Mouse (Mus musculus): ENCODE data around the gene 2810021J22Rik. TPM values are rescaled to one million over a fixed set of nuclear protein-coding genes. Genes with fewer than 3 reads are reported as not detected.

Gene 2810021J22Rik
- polyA plus RNA-seq, 1 experiment from 2014 or later = 10.8 TPM

DNA sequence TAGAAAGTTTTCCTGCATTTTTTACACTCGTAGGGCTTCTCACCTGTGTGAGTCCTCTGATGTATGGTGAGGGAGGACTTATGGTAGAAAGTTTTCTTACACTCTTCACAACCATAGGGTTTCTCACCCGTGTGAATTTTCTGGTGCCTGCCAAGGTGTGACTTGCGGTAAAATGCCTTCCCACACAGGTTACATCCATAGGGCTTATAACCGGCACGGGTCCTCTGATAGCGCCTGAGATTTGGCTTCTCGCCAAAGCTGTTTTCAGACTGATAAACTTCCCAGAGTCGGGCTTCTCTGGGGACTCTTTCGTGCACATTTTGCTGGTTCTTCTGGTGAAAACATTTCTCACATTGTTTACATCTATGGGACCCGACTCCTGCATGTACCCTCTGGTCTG is 23.5 kb downstream of the 2810021J22Rik start:
- DNase-seq (ENCODE audit: low spot score) = no peak
- H3K9me3 ChIP-seq = no peaks in the 10 kb centered on the region
- H3K27ac ChIP-seq (replicated peaks) = no peak overlapping the region
- no peaks in the 10 kb centered on the region for H3K4me1 ChIP-seq
- H3K4me3 ChIP-seq = no peak overlapping the region
- H3K27me3 ChIP-seq (replicated peaks; ENCODE audit: low read depth, poor library complexity, severe bottlenecking) = no peaks in the 10 kb centered on the region
- 96% methylated on average over 10 of the region's 10 CpGs for WGBS
- peaks cover 70% of the 10 kb centered on the region for H3K36me3 ChIP-seq (replicated peaks)

DNA sequence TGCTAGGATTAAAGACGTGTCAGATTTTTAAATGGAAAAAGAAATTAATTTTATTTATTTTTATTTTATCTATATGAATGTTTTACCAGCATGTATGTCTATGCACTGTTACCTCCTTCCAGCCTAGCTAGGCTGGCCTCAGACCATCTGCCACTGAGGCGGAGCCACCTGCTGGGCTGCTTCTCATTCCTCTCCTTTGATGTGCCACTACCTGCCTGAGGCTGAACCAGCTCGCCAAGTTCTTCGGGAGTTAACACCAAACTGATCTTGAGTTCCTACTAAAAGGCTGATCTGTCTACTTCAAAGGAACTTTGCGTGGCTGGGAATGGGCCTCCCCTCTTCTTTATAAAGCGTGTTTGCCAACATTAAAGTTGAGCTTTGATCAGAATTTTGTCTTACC is 27.4 kb downstream of the 2810021J22Rik start:
- peak; percentile 27 for DNase-seq (ENCODE audit: low spot score)
- 68% methylated on average over 6 of the region's 6 CpGs for WGBS
- no peak overlapping the region for H3K27ac ChIP-seq (replicated peaks)
- peaks cover 95% of the 10 kb centered on the region for H3K36me3 ChIP-seq (replicated peaks)
- no peaks in the 10 kb centered on the region for H3K4me1 ChIP-seq
- no peaks in the 10 kb centered on the region for H3K9me3 ChIP-seq
- H3K27me3 ChIP-seq (replicated peaks; ENCODE audit: low read depth, poor library complexity, severe bottlenecking) = no peaks in the 10 kb centered on the region
- H3K4me3 ChIP-seq = no peak overlapping the region

DNA sequence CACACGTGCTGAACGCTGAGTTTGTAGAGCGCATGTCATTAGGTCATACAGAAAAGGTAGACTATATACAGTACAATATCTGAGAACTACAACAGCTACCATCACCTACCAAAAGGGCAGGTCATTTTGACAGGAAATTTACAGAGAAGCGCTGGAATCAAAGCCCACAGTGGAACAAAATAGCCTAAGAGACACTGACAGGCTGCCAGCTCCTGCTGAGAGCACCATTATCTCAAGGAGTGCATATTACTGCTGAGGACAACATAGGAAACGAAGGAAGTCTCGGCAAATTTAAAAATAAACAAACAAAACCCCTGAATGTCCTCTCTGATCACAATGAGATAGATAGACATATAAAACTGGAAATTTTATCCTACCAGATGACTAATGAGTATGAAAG is 30.5 kb downstream of the 2810021J22Rik start:
- H3K4me1 ChIP-seq = peaks cover 2% of the 10 kb centered on the region
- H3K27ac ChIP-seq (replicated peaks) = no peak overlapping the region
- H3K9me3 ChIP-seq = no peaks in the 10 kb centered on the region
- DNase-seq (ENCODE audit: low spot score) = no peak
- H3K27me3 ChIP-seq (replicated peaks; ENCODE audit: low read depth, poor library complexity, severe bottlenecking) = no peaks in the 10 kb centered on the region
- peaks cover 91% of the 10 kb centered on the region for H3K36me3 ChIP-seq (replicated peaks)
- H3K4me3 ChIP-seq = no peak overlapping the region
- WGBS = 87% methylated on average over 6 of the region's 6 CpGs

DNA sequence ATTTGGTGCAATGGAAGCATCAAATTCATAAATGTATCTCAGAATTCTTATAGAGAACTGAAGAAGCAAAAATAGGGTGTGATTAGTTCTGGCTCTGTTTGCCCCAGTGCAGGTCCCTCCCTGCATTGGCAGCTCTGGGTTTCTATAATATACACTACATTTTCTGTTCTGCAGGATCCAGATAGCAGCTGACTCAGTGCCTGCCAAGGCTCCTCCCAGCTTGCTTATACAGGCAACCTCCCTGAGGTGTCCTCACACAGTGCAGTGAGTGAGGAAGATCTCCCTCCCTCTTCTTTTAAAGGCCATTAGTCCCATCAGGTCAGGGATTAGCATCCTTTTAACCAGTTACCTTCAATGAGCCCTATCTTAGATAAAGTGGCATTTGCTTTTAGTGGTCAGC is 34.1 kb downstream of the 2810021J22Rik start:
- H3K9me3 ChIP-seq = no peaks in the 10 kb centered on the region
- no peak for DNase-seq (ENCODE audit: low spot score)
- no peaks in the 10 kb centered on the region for H3K27me3 ChIP-seq (replicated peaks; ENCODE audit: low read depth, poor library complexity, severe bottlenecking)
- peaks cover 56% of the 10 kb centered on the region for H3K36me3 ChIP-seq (replicated peaks)
- peaks cover 13% of the 10 kb centered on the region for H3K4me1 ChIP-seq
- H3K27ac ChIP-seq (replicated peaks) = no peak overlapping the region
- H3K4me3 ChIP-seq = no peak overlapping the region

DNA sequence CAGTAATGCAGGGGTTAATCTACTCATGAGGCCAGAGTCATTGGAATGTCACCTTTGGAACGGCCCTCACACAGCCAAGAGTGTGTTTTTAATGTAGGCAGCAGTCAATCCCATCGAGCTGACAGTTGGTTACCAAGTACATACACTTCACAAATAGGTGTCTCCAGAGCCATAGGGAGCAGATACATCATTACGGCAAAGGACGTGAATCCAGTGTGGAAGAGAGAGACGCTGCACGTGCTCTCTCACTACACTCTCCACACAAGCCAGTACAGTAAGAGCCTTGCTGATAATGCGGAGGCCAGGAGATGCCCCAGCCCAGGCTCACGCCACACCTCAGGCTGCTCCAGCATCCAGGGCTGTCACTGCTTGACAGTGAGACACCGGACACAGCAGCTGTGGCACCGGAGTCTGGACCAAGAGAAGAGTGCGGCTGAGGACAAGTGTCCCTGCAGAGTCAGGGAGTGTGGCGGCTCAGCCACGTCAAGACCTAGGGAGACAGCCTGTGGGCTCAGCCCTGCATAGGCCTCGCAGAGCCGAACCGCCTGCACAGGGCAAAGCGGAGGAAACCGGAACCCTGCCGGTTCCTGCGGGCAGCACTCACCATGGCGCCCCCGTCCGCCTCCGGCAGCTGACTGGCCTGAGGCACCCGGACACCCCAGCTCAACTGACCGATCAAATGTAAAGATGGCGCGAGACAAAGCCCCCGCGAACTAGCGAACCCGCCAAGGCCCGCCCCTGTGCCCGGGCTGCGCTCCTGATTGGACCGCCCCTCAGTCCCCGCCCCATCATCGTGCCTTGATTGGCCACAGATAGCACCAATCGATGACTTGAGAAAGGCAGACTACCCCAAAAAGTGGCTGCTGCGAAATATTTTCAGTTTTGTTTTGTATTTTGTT is 36.7 kb downstream of the 2810021J22Rik start, which contains the start of gene Zfp39:
TSS of gene Zfp39 (minus strand) at position 715 of the 899 bp plus-strand sequence.
- under 1% methylated on average over 40 of the region's 40 CpGs for WGBS
- H3K4me3 ChIP-seq = peak within 1 kb of the TSS; percentile 84
- DNase-seq (ENCODE audit: low spot score) = peak; percentile 96
- no peaks in the 10 kb centered on the region for H3K27me3 ChIP-seq (replicated peaks; ENCODE audit: low read depth, poor library complexity, severe bottlenecking)
- H3K9me3 ChIP-seq = no peaks in the 10 kb centered on the region
- H3K36me3 ChIP-seq (replicated peaks) = peaks cover 32% of the 10 kb centered on the region
- peaks cover 13% of the 10 kb centered on the region for H3K4me1 ChIP-seq
- peak within 1 kb of the TSS; percentile 95 for H3K27ac ChIP-seq (replicated peaks)

DNA sequence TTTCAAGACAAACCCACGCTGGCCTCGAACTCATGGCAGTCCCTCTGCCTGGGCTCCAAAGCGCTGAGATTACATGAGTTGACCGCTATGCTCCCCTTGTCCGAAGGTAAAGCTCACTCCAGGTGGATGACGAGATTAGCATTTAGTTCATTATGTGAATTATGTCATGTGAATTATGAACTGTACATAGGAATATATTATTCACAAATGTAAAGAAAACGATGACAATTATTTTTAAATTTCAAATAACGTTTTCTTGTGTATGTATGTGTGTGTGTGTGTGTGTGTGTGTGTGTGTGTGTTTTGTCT is 37.3 kb downstream of the 2810021J22Rik start:
- Histone ChIP-seq H3K36me3 (replicated peaks) (peaks cover 26% of the 10 kb centered on the region), H3K27me3 (replicated peaks; ENCODE audit: low read depth, poor library complexity, severe bottlenecking) (no peaks in the 10 kb centered on the region), H3K4me1 (peaks cover 13% of the 10 kb centered on the region), H3K9me3 (no peaks in the 10 kb centered on the region), H3K27ac (replicated peaks) (peak overlapping the region; percentile 95), H3K4me3 (peak overlapping the region; percentile 84)
- WGBS = 4% methylated on average over 8 of the region's 8 CpGs
- DNase-seq (ENCODE audit: low spot score) = no peak

DNA sequence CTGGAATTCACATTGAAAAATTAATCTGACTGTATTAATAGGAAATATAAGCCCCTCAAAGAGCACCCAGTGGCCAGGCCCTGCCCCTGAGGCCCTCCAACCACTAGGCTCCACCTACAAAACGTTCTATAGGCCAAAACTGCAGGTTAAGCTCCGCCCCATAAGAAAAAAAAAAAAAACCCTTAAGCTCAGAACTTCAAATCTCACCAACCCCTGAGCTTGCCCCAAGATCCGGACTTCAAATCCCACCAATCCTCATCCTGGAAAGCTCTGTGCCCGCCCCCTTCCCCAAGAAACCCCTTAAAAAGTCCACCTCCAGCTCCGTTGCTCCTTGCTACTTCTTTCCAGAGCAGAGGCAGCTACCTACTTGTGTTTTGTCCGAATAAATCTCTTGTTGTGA is 37.8 kb downstream of the 2810021J22Rik start:
- whole genome bisulfite sequencing = 47% methylated on average over 6 of the region's 6 CpGs
- DNase-seq (ENCODE audit: low spot score) = peak; percentile 42
- no peak overlapping the region for H3K27ac ChIP-seq (replicated peaks)
- peaks cover 24% of the 10 kb centered on the region for H3K36me3 ChIP-seq (replicated peaks)
- H3K4me1 ChIP-seq = peaks cover 13% of the 10 kb centered on the region
- no peaks in the 10 kb centered on the region for H3K27me3 ChIP-seq (replicated peaks; ENCODE audit: low read depth, poor library complexity, severe bottlenecking)
- H3K9me3 ChIP-seq = no peaks in the 10 kb centered on the region
- H3K4me3 ChIP-seq = peak overlapping the region; percentile 84

DNA sequence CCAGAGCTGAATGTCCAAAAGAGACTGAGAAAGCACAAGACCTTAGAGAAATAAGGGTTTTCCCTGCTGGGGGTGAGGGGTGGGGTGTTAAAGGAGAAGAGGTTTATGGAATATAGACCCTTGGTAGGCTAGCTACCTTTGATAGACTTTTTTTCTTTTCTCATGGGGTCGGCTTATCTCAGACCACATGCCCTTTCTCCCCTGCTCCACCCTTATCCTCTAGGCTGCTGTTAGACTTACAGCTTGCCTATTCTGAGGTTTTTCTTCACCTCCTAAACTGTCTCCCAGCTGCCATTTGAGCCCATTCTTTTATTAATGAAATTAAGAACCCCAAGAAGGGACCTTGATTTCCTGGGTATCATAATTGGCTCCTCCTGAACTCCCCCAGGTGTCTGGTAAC is 46.8 kb downstream of the 2810021J22Rik start:
- Histone ChIP-seq H3K27me3 (replicated peaks; ENCODE audit: low read depth, poor library complexity, severe bottlenecking) (no peaks in the 10 kb centered on the region; the same call in 1 of the 2 replicates), H3K36me3 (replicated peaks) (no peaks in the 10 kb centered on the region), H3K27ac (replicated peaks) (no peak overlapping the region; the same call in 1 of the 2 replicates), H3K9me3 (no peaks in the 10 kb centered on the region), H3K4me3 (no peak overlapping the region), H3K4me1 (peaks cover 13% of the 10 kb centered on the region; the same call in 1 of the 2 replicates)
- DNase-seq (ENCODE audit: low spot score) = no peak
- WGBS = 93% methylated on average over 1 of the region's 1 CpGs

DNA sequence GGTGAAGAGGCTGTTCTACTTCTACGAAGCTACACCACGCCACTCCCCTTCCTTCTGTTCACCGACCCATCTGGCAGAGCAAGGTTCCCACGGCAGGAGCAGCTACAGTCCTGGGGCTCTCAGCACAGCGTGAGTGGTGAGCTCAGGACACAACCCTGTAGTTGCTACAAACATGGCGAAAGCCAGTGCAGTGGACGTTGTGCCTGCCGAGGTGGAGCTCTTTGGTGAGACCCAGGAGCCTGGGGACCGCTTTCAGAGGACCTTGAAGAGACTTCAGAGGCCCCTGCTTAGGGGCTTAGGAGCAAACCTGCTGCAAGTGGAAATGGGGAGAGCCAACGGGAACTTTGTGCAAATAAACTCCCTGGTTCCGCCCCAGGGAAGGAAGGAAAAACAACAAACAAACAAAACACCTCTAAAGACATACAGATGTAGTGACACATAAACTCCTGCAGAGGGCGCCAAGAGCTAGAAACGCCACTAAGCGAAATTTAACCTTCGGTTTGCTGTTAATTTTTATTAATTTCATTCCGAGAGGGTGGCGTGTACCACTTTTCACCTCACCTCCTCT is 47.5 kb downstream of the 2810021J22Rik start:
- WGBS = 19% methylated on average over 17 of the region's 17 CpGs
- DNase-seq (ENCODE audit: low spot score) = peak; percentile 40
- Histone ChIP-seq H3K27ac (replicated peaks) (peak overlapping the region; percentile 82), H3K4me1 (peaks cover 15% of the 10 kb centered on the region), H3K4me3 (peak overlapping the region; percentile 48), H3K36me3 (replicated peaks) (no peaks in the 10 kb centered on the region), H3K27me3 (replicated peaks; ENCODE audit: low read depth, poor library complexity, severe bottlenecking) (no peaks in the 10 kb centered on the region; the same call in 1 of the 2 replicates), H3K9me3 (no peaks in the 10 kb centered on the region)

DNA sequence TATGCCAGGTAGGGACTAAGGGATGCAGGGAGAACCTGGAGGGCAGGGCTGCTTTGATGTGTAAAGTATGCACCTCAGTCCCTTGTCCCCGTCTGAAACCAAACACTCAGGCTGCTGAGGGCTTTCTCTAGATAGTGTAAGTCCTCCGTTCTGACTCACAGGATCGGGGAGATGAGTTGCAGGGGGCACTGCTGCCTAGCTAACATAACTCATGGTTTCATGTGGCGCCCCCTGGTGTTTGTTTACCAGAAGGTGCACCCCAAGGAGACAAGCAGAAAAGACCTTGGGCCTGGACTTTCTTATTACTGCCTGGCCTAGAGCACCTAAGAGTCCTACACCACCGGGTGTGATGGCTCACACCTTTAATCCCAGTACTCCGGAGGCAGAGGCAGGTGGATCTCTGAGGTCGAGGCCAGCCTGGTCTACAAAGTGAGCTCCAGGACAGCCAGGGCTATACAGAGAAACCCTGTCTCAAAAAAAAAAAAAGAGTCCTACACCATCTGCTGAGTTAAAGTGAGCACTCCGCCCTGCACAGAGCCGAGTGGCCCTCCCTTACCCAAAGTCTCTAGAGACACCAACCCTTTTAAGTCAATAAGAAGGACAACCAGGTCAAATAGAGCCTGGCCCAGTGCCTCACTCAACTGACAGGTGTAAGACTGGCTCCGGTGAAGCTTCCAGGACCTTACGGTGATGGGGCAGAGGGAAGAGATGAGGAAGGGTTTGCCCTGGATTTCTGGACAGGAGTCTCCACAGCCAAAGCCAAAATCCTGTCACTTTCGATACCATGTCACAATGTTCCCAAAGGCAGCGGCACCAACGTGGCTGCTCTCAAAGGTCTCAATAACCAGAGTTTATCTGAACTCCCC is 50.1 kb downstream of the 2810021J22Rik start:
- Histone ChIP-seq H3K27ac (replicated peaks) (no peak overlapping the region), H3K4me1 (peaks cover 17% of the 10 kb centered on the region), H3K36me3 (replicated peaks) (no peaks in the 10 kb centered on the region), H3K9me3 (no peaks in the 10 kb centered on the region), H3K27me3 (replicated peaks; ENCODE audit: low read depth, poor library complexity, severe bottlenecking) (no peaks in the 10 kb centered on the region; the same call in 1 of the 2 replicates), H3K4me3 (no peak overlapping the region)
- DNase-seq (ENCODE audit: low spot score) = peak; percentile 51
- 55% methylated on average over 14 of the region's 14 CpGs for WGBS

DNA sequence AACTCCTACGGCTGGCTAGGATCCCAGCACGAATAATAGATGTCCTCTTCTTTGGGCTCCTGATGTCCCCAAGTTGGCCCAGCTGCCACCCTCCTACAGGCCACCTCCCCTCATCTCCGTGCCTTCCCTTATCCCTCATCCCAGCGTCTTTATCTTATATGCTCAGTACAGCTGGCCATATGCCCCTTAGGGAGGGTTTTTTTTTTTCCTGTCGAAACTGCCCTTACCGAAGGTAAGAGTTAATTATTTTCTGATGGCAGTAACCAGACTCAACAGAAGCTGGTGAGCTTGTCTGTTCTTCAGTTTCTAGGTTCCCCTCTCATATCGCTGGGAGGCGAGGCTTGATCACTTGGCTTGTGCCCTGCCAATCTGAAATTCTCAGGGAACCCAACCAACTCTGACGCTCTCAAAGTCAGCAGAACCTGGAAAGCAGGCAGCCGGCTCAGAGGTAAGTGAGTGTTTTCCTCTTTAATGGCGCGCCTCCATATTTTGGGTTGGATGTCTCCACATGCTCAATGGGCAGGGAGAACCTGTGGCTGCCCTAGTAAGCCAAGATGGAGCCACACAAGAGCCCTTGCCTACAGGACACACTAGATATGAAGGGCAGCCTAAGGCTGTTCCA is 50.8 kb downstream of the 2810021J22Rik start, which contains the start of gene Btnl10:
TSS of gene Btnl10 (plus strand) at position 164 of the 622 bp plus-strand sequence.
- H3K9me3 ChIP-seq = no peaks in the 10 kb centered on the region
- no peak within 1 kb of the TSS for H3K4me3 ChIP-seq
- H3K27me3 ChIP-seq (replicated peaks; ENCODE audit: low read depth, poor library complexity, severe bottlenecking) = no peaks in the 10 kb centered on the region; the same call in 1 of the 2 replicates
- H3K27ac ChIP-seq (replicated peaks) = no peak within 1 kb of the TSS
- whole genome bisulfite sequencing = 82% methylated on average over 12 of the region's 12 CpGs
- no peak for DNase-seq (ENCODE audit: low spot score)
- no peaks in the 10 kb centered on the region for H3K36me3 ChIP-seq (replicated peaks)
- peaks cover 17% of the 10 kb centered on the region for H3K4me1 ChIP-seq

DNA sequence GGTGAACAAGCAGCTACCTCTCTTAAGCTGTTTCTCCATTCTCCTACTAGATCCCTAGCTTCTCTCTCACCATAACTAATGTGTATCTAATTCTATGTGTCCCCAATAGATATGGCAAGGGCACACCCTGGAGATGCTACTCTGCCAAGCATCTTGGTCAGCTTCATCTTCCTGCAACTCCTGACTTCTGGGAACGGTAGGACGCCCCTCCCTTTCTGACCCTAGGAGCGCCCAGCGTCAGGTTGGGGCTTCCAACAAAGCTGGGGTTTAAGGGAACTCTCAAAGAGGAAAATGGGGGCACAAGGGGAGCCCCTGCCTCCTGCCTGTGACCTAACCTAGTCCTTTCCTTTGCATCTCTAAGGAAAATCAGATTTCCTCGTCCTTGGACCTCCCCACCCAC is 51.7 kb downstream of the 2810021J22Rik start:
- Histone ChIP-seq H3K4me1 (peaks cover 17% of the 10 kb centered on the region), H3K9me3 (no peaks in the 10 kb centered on the region), H3K27ac (replicated peaks) (no peak overlapping the region), H3K27me3 (replicated peaks; ENCODE audit: low read depth, poor library complexity, severe bottlenecking) (no peaks in the 10 kb centered on the region; the same call in 1 of the 2 replicates), H3K4me3 (no peak overlapping the region), H3K36me3 (replicated peaks) (no peaks in the 10 kb centered on the region)
- no peak for DNase-seq (ENCODE audit: low spot score)
- WGBS = 79% methylated on average over 5 of the region's 5 CpGs
